Mouse (Mus musculus): ENCODE results near the gene Plcb3. TPM values are rescaled to one million over a fixed set of nuclear protein-coding genes. Genes with fewer than 3 reads are reported as not detected.

Plcb3 gene
- polyA plus RNA-seq, 1 experiment: 523 TPM

Other genes starting within 250 kb of the Plcb3 start
- 40.3 and 55.5 TPM in 2 replicates for gene Rps6ka4, start 135.8 kb downstream of the Plcb3 start, polyA plus RNA-seq (2012; rRNA removed; ENCODE audit: low replicate concordance)
- gene Ccdc88b, start 118.3 kb downstream of the Plcb3 start, polyA plus RNA-seq (2012; rRNA removed; ENCODE audit: low replicate concordance): 28.0 and 29.4 TPM in 2 replicates
- 47.0 and 71.7 TPM in 2 replicates for gene Trmt112, start 66.8 kb downstream of the Plcb3 start, polyA plus RNA-seq (2012; rRNA removed; ENCODE audit: low replicate concordance)
- gene Prdx5, start 66.4 kb downstream of the Plcb3 start, polyA plus RNA-seq (2012; rRNA removed; ENCODE audit: low replicate concordance): 173 and 198 TPM in 2 replicates
- 295 and 547 TPM in 2 replicates for gene Esrra, start 54.7 kb downstream of the Plcb3 start, polyA plus RNA-seq (2012; rRNA removed; ENCODE audit: low replicate concordance)
- not detected in 2 replicates for gene Catsperz, start 51.1 kb downstream of the Plcb3 start, polyA plus RNA-seq (2012; rRNA removed; ENCODE audit: low replicate concordance)
- not detected in 2 replicates for gene Kcnk4, start 42.0 kb downstream of the Plcb3 start, polyA plus RNA-seq (2012; rRNA removed; ENCODE audit: low replicate concordance)
- gene Bad, start 34.6 kb downstream of the Plcb3 start, polyA plus RNA-seq (2012; rRNA removed; ENCODE audit: low replicate concordance): 87.2 and 152 TPM in 2 replicates
- gene Gpr137, start 34.0 kb downstream of the Plcb3 start, polyA plus RNA-seq (2012; rRNA removed; ENCODE audit: low replicate concordance): 116 and 165 TPM in 2 replicates
- 114 and 131 TPM in 2 replicates for gene Ppp1r14b, start 1.5 kb downstream of the Plcb3 start, polyA plus RNA-seq (2012; rRNA removed; ENCODE audit: low replicate concordance)
- 26.0 and 27.9 TPM in 2 replicates for gene Fkbp2, start 4.0 kb upstream of the Plcb3 start, polyA plus RNA-seq (2012; rRNA removed; ENCODE audit: low replicate concordance)
- 28.2 and 41.3 TPM in 2 replicates for gene Vegfb, start 11.2 kb upstream of the Plcb3 start, polyA plus RNA-seq (2012; rRNA removed; ENCODE audit: low replicate concordance)
- 35.7 and 47.7 TPM in 2 replicates for gene Dnajc4, start 16.1 kb upstream of the Plcb3 start, polyA plus RNA-seq (2012; rRNA removed; ENCODE audit: low replicate concordance)
- gene Nudt22, start 19.6 kb upstream of the Plcb3 start, polyA plus RNA-seq (2012; rRNA removed; ENCODE audit: low replicate concordance): 44.2 and 67.5 TPM in 2 replicates
- gene Trpt1, start 19.7 kb upstream of the Plcb3 start, polyA plus RNA-seq (2012; rRNA removed; ENCODE audit: low replicate concordance): 8.4 and 10.9 TPM in 2 replicates
- 8.8 and 17.2 TPM in 2 replicates for gene Fermt3, start 43.0 kb upstream of the Plcb3 start, polyA plus RNA-seq (2012; rRNA removed; ENCODE audit: low replicate concordance)
- gene Stip1, start 63.5 kb upstream of the Plcb3 start, polyA plus RNA-seq (2012; rRNA removed; ENCODE audit: low replicate concordance): 15.1 and 19.1 TPM in 2 replicates
- gene Macrod1, start 80.3 kb upstream of the Plcb3 start, polyA plus RNA-seq (2012; rRNA removed; ENCODE audit: low replicate concordance): 39.6 and 55.8 TPM in 2 replicates
- gene Flrt1, start 129.3 kb upstream of the Plcb3 start, polyA plus RNA-seq (2012; rRNA removed; ENCODE audit: low replicate concordance): 0.05 and 0.15 TPM in 2 replicates
- gene Otub1, start 229.8 kb upstream of the Plcb3 start, polyA plus RNA-seq (2012; rRNA removed; ENCODE audit: low replicate concordance): 83.6 and 128 TPM in 2 replicates
- gene Cox8a, start 241.1 kb upstream of the Plcb3 start, polyA plus RNA-seq (2012; rRNA removed; ENCODE audit: low replicate concordance): 3,491 and 5,701 TPM in 2 replicates